Mouse (Mus musculus) cortical plate, adult 2 months (tissue): Measurements from ENCODE around the gene Ncbp1. TPM values are rescaled to one million over a fixed set of nuclear protein-coding genes. Genes with fewer than 3 reads are reported as not detected.
A peak's percentile ranks its signal among the peaks of the same experiment; 100 is the strongest.

Experiments used
- H3K27ac ChIP-seq: fragments of 200-500 bp; 2 replicates; pipeline ENCODE4 v1.5.1; 2012; ENCODE audit warnings: low read length, control low read depth, inconsistent platforms; ENCODE audit not compliant: insufficient read depth
- H3K4me1 ChIP-seq: fragments of 200-500 bp; 2 replicates; pipeline ENCODE4 v1.6.1; 2011; ENCODE audit warnings: low read length; ENCODE audit not compliant: control insufficient read depth, insufficient read depth
- H3K4me3 ChIP-seq: fragments of 200-500 bp; 2 replicates; pipeline ENCODE4 v1.5.1; 2011; ENCODE audit warnings: mild to moderate bottlenecking, low read length, control low read depth; ENCODE audit not compliant: insufficient read depth
- CTCF ChIP-seq: fragments of 200-500 bp; IDR thresholded peaks from 2 replicates; pipeline ENCODE4 v1.5.1; 2011; ENCODE audit warnings: mild to moderate bottlenecking, control low read depth, low read length; ENCODE audit not compliant: insufficient read depth; ENCODE audit errors: extremely low read depth
- POLR2A ChIP-seq: fragments of 200-500 bp; IDR thresholded peaks from 2 replicates; pipeline ENCODE4 v1.6.1; 2011; ENCODE audit warnings: mild to moderate bottlenecking, low read length, control low read depth; ENCODE audit not compliant: insufficient read depth; ENCODE audit errors: extremely low read depth
- polyA plus RNA-seq: library from polyadenylated mRNA; depleted of rRNA; stranded (reverse); fragments of >200 nt; gene quantifications from 2 replicates; pipeline ENCODE4 v1.2.3, GENCODE M21; 2012

Gene Ncbp1
- polyA plus RNA-seq, 1 experiment, result 52.6 TPM

- H3K27ac ChIP-seq, result no peak overlapping the region
- TF ChIP-seq POLR2A, result no peak
- no peak for TF ChIP-seq CTCF
- no peaks in the 10 kb centered on the region for H3K4me1 ChIP-seq
- no peak overlapping the region for H3K4me3 ChIP-seq
These were observed 17.6 kb upstream of the Ncbp1 start for GRCm38 (mm10) chr4:46120767-46121166.

DNA sequence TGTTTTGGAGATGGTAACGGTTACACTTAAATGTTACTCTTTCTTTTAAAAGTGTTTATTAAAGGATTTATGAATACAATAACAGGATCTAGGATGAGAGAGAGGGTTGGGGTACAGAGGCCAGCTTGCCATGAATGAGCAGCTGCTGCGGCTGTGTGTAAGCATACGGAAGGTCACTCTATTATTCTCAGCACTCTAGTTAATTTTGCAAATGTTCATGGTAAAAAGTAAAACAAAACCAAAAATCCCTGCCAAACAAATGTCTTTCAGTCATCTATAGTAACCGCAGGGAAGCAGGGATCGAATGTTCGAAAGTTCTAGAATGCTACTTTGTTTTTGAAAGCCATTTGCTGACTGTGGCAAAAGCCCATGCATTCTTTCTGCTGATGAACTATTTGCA lies 15.1 kb upstream of the Ncbp1 start:
- TF ChIP-seq POLR2A (no peak), CTCF (no peak)
- Histone ChIP-seq H3K27ac (no peak overlapping the region), H3K4me1 (no peaks in the 10 kb centered on the region), H3K4me3 (no peak overlapping the region)

GRCm38 (mm10) chr4:46126541-46126940 lies 11.9 kb upstream of the Ncbp1 start:
- no peak overlapping the region for H3K4me3 ChIP-seq
- H3K4me1 ChIP-seq, result no peaks in the 10 kb centered on the region
- no peak overlapping the region for H3K27ac ChIP-seq
- TF ChIP-seq CTCF (peak; percentile 99), POLR2A (no peak)

GRCm38 (mm10) chr4:46129311-46130004 lies 9.0 kb upstream of the Ncbp1 start:
- H3K4me3 ChIP-seq, result no peak overlapping the region
- no peak overlapping the region for H3K27ac ChIP-seq
- H3K4me1 ChIP-seq, result peaks cover 1% of the 10 kb centered on the region; the same call in 1 of the 2 replicates
- TF ChIP-seq CTCF (no peak), POLR2A (no peak)

GRCm38 (mm10) chr4:46130221-46130620 lies 8.2 kb upstream of the Ncbp1 start:
- Histone ChIP-seq H3K4me3 (no peak overlapping the region), H3K4me1 (peaks cover 1% of the 10 kb centered on the region; the same call in 1 of the 2 replicates), H3K27ac (no peak overlapping the region)
- TF ChIP-seq CTCF, result peak; percentile 66
- TF ChIP-seq POLR2A, result no peak

DNA sequence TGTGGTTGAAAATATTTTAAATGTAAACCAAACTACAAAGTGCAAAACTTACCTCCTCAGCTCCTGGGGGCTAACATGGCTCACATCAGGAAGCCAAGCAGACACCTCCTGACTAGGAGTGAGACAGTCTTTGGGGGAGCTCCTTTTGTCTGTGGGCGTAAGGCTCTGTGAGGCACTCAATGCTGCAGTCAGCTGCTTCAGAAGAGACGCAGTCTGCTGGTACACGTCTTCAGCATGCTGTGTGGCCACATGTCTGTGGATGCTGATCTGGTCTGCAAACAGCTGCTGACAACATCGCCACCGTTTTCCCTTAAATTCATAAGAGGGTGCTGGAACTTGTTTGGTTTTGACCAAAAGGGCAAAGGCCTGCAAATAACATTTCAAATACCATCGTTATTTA lies 6.6 kb upstream of the Ncbp1 start:
- TF ChIP-seq CTCF (no peak), POLR2A (no peak)
- Histone ChIP-seq H3K27ac (no peak overlapping the region), H3K4me3 (no peak overlapping the region), H3K4me1 (peaks cover 1% of the 10 kb centered on the region; the same call in 1 of the 2 replicates)

GRCm38 (mm10) chr4:46137629-46138286 lies 655 bp upstream of the Ncbp1 start:
- H3K4me1 ChIP-seq, result peaks cover 6% of the 10 kb centered on the region
- no peak for TF ChIP-seq CTCF
- TF ChIP-seq POLR2A, result no peak
- H3K27ac ChIP-seq, result 0 out of 2 replicates have a peak overlapping the region, but pooled peaks have one; percentile 94
- H3K4me3 ChIP-seq, result peak overlapping the region; percentile 83

- TF ChIP-seq POLR2A (no peak), CTCF (no peak; the same call in 1 of the 2 replicates)
- H3K4me3 ChIP-seq, result no peak overlapping the region
- no peak overlapping the region for H3K27ac ChIP-seq
- H3K4me1 ChIP-seq, result peaks cover 10% of the 10 kb centered on the region
These were observed 5.9 kb downstream of the Ncbp1 start for GRCm38 (mm10) chr4:46144323-46144722.

DNA sequence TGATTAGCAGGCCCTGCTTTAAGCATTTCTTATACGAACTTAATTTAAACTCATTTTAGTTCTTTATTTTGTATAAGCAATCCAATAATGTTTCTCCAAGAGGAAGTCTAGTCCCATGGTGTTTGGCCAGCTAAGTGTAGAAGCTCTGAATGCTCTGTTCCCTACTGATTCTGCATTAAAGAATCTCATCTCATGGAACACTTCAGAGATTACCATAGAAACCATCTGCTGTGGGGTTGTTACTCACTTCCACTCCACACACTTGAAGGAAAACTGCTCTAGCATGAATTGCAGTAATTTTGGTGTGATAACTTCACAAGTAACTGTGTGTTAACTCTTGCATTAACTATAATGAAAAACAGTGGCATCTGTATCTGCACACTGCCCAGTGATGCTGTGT lies 8.5 kb downstream of the Ncbp1 start:
- no peak overlapping the region for H3K4me3 ChIP-seq
- TF ChIP-seq CTCF, result no peak
- TF ChIP-seq POLR2A, result no peak
- peaks cover 4% of the 10 kb centered on the region; the same call in 1 of the 2 replicates for H3K4me1 ChIP-seq
- peak overlapping the region; percentile 37; the same call in 1 of the 2 replicates for H3K27ac ChIP-seq
